Mouse (Mus musculus): ENCODE results near the gene C2cd4c.

Gene C2cd4c

DNA sequence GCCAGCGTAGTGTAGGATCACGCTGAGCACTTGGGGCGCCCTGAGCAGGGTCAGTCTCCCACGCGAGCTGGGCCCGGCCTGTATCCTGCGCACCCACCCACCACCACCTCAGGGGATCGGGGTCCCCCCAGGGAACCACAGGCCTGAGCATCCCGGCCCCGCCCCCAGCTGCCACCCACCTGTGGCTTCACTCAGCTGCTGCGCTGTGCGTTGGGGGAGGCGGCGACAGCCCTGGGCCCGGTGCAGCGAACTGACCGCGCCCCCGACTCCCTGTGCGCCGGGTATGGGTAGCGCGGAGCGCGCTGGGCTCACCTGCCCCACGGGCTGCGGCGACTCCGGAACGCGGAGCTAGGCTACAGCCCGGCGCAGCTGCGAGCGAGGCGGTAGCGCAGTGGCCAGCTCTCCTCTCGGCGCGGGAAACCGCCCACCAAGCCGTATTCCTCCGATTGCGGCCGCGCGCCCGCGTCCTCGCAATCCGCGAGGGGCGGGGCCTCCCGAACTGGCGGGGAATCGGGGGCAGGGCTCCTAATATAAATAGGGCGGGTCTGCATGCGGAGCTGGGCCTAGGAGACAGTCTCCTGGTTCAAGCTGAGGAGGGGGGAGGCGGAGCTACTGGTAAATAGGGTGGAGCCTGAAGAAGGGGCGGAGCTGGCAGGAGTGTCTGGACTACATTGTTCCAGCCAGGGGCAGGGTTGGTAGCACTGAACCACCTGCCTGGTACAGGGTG is at the start of gene C2cd4c:
Gene C2cd4c (minus strand): TSS at position 448 of the 727 bp plus-strand sequence.
- no peaks in the 10 kb centered on the region; the same call in 1 of the 2 replicates for H3K27me3 ChIP-seq (ENCODE audit: control insufficient read depth, insufficient read depth, low read length, poor library complexity, severe bottlenecking)
- DNase-seq (ENCODE audit: low read depth, low spot score), result peak; percentile 36
- no peaks in the 10 kb centered on the region for H3K36me3 ChIP-seq (ENCODE audit: control insufficient read depth, insufficient read depth, low read length, poor library complexity, severe bottlenecking)

DNA sequence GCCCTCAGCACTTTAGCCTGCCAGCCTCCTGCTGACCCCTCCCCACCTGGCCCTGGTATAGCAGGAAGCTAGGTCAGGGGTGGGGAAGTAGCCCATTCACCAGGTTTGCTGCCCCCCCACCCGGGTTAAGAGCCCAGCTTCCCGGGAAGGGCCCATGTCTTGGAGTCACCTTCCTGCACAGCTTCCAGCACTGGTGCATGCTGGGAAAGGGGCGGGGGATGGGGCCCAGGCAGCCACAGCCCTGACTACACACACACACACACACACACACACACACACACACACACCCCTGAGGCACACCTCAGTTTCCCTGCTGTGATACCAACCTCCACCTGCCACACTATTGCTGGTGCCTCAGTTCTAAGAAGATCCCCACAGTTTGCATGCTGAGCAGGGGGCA is 48.0 kb upstream of the C2cd4c start:
- Histone ChIP-seq H3K36me3 (ENCODE audit: control insufficient read depth, insufficient read depth, low read length, poor library complexity, severe bottlenecking) (no peaks in the 10 kb centered on the region), H3K27me3 (ENCODE audit: control insufficient read depth, insufficient read depth, low read length, poor library complexity, severe bottlenecking) (no peaks in the 10 kb centered on the region)
- no peak for DNase-seq (ENCODE audit: low read depth, low spot score)

DNA sequence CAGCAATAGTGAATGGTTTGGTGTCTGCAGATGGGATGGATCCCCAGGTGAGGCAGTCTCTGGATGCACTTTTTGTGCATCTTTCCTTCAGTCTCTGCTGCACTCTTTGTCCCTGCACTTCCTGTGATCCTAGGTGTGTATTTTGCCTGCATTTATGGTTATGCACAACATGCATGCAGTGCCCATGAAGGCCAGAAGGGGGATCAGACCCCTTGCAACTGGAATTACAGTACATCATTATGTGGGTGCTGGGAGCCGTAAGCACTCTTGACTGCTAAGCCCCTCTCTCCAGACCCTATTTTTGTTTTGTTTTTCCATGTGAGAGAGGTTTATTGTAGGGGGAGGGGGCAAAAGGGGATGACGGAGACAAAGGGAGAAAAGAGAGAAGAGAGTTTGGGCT is 46.5 kb upstream of the C2cd4c start:
- H3K27me3 ChIP-seq (ENCODE audit: control insufficient read depth, insufficient read depth, low read length, poor library complexity, severe bottlenecking), result no peaks in the 10 kb centered on the region; the same call in 1 of the 2 replicates
- H3K36me3 ChIP-seq (ENCODE audit: control insufficient read depth, insufficient read depth, low read length, poor library complexity, severe bottlenecking), result no peaks in the 10 kb centered on the region
- DNase-seq (ENCODE audit: low read depth, low spot score), result peak; percentile 30

DNA sequence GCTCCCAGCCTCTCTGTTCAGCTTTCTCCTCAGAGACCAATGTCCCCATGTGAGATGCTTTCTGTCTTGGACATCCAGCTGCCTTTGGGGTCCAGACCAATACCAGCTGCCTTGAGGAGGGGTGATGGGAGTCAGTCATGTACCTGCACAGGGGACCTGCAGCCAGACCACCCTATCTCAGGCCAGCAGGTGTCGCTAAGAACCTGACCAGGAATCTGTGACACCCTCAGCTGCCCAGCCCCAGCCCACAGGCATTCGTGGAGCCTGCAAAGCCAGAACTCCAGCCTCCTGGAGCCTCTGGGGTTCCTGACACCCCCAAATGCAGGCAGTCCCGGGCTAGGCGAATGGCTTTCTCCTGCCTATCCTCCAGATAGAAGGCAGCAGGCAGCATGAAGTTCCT is 45.0 kb upstream of the C2cd4c start:
- peak; percentile 47 for DNase-seq (ENCODE audit: low read depth, low spot score)
- no peaks in the 10 kb centered on the region for H3K36me3 ChIP-seq (ENCODE audit: control insufficient read depth, insufficient read depth, low read length, poor library complexity, severe bottlenecking)

DNA sequence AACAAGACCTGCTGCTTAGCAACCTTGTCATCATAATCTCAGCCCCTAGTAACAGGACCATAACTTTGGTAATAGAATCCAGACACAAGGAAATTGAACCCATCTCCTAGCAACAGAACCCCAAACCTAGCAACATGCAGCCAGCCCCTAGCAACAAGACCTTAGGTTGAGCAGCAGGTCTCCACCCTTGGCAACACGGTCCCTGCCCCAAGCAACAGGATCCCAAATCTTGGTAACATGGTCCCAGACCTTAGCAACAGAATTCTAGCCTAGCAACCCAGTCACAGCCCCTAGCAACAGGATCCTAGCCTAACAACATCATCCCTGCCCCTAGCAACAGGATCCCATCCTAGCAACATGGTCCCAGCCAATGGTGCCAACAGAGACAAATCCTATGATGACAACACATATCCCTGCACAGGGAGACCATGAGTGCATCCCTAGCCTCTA is 41.1 kb upstream of the C2cd4c start:
- no peak for DNase-seq (ENCODE audit: low read depth, low spot score)
- no peaks in the 10 kb centered on the region for H3K36me3 ChIP-seq (ENCODE audit: control insufficient read depth, insufficient read depth, low read length, poor library complexity, severe bottlenecking)
- H3K27me3 ChIP-seq (ENCODE audit: control insufficient read depth, insufficient read depth, low read length, poor library complexity, severe bottlenecking), result no peaks in the 10 kb centered on the region; the same call in 1 of the 2 replicates

More for the DNA sequence above, 45.0 kb upstream of the C2cd4c start:
- no peaks in the 10 kb centered on the region; the same call in 1 of the 2 replicates for H3K27me3 ChIP-seq (ENCODE audit: control insufficient read depth, insufficient read depth, low read length, poor library complexity, severe bottlenecking)

DNA sequence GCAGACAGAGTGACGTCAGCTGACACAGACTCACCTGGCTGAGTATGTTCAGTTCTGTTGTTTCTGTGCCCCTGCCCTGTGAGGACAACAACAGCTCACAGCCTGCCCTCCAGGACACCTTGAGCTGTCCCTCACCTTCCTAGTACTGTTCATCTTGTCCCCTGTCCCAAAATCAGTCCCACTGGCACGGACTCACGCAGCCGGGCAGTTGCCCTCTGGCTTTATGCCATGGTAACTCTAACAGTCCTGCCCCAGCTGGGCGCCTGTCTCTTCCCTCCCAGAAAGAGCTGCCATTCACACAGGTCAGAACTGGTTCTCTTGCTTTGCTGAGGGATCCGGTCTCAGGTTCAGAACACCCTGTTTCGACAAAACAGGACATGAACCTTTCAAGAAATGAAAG is 39.0 kb upstream of the C2cd4c start:
- no peaks in the 10 kb centered on the region; the same call in 1 of the 2 replicates for H3K27me3 ChIP-seq (ENCODE audit: control insufficient read depth, insufficient read depth, low read length, poor library complexity, severe bottlenecking)
- no peaks in the 10 kb centered on the region for H3K36me3 ChIP-seq (ENCODE audit: control insufficient read depth, insufficient read depth, low read length, poor library complexity, severe bottlenecking)
- no peak for DNase-seq (ENCODE audit: low read depth, low spot score)

DNA sequence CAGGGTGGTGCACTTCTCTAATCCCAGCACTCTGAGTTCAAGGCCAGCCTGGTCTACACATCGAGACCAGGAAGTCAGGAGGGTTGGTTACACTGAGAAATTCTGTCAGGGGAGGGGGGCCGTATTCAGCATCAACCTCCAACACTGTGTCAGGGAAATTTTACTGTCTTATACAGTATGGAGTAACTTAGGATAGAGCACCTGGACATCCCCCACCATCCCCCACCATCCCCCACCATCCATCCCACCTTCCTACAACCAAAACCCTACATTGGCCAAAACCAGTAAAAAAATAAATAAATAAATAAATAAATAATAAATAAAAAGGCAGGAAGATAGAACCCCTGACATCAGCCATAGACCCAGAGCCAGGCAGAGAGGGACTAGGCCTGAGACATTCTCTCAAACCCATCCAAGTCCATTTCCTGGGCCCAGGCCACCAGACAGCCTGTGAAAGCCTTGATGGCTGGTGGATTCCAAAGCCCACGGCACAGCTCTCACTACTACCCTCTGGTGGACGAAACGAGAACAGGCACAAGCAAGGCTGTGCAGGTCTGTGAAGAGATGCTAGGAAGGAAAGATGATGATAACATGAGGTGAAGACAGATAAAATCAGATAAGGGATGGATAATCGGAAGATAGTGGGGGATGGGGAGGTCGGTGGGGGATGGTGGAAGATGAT is 35.4 kb upstream of the C2cd4c start:
- H3K36me3 ChIP-seq (ENCODE audit: control insufficient read depth, insufficient read depth, low read length, poor library complexity, severe bottlenecking), result no peaks in the 10 kb centered on the region
- H3K27me3 ChIP-seq (ENCODE audit: control insufficient read depth, insufficient read depth, low read length, poor library complexity, severe bottlenecking), result no peaks in the 10 kb centered on the region
- peak; percentile 85 for DNase-seq (ENCODE audit: low read depth, low spot score)

DNA sequence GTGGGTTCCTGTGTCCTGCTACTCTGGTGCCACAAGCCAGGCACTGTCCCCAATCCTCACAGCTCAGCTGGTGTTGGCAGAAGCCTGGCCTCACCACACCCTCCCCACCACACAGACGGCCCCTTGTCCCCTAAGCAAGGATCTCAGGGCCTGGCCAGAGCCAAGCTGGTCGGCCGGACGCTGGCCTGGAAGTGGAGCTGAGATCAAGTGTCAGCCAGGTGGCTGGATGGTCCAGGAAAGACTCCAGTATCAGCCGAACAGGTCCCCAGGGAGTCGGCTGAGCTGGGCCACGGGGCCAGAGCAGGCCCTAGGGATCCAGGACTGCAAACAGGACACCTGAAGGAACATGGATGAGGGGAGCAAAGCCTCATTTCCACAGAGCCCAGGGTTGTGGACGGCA is 31.9 kb upstream of the C2cd4c start, which contains the start of gene Odf3l2:
Gene Odf3l2 (minus strand): TSS at position 28 of the 400 bp plus-strand sequence.
- no peaks in the 10 kb centered on the region for H3K36me3 ChIP-seq (ENCODE audit: control insufficient read depth, insufficient read depth, low read length, poor library complexity, severe bottlenecking)

DNA sequence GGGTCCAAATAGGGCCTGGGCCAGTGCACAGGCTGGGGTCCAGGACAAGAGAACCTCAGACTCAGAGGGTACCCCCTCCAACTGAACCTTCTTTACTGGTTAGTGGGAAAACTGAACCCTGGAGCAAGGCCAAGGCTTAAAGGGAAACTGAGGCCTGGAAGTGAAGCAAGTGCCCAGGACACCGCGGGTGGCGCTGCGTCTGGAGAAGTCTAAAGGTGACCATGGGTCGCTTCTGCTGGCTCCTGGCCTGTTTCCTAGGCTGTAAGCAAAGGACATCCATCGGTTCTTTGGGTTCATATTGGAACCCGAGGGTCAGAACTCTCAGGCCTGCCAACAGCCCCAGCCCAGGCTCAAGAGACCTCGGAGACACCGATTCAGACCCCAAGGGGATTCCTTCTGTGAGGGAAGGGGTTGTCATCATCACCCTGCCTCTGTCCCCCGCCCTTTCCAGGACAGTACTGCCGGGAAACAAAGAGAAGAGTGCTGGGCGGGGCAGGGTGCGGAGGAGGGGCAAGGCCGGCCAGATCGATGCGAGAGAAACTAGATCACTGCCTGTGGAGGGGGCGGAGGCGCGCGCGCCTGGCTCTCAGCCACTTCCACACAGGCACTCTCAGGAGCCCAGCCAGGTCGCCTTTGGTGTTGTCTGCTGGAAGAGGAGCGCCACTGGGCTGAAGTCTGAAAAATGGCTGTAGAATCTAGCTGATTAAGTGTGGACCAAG is 24.8 kb upstream of the C2cd4c start:
- Histone ChIP-seq H3K27me3 (ENCODE audit: control insufficient read depth, insufficient read depth, low read length, poor library complexity, severe bottlenecking) (no peaks in the 10 kb centered on the region; the same call in 1 of the 2 replicates), H3K36me3 (ENCODE audit: control insufficient read depth, insufficient read depth, low read length, poor library complexity, severe bottlenecking) (no peaks in the 10 kb centered on the region)
- no peak for DNase-seq (ENCODE audit: low read depth, low spot score)

More for the DNA sequence above, 31.9 kb upstream of the C2cd4c start, which contains the start of gene Odf3l2:
- H3K27me3 ChIP-seq (ENCODE audit: control insufficient read depth, insufficient read depth, low read length, poor library complexity, severe bottlenecking), result no peaks in the 10 kb centered on the region
- DNase-seq (ENCODE audit: low read depth, low spot score), result no peak

DNA sequence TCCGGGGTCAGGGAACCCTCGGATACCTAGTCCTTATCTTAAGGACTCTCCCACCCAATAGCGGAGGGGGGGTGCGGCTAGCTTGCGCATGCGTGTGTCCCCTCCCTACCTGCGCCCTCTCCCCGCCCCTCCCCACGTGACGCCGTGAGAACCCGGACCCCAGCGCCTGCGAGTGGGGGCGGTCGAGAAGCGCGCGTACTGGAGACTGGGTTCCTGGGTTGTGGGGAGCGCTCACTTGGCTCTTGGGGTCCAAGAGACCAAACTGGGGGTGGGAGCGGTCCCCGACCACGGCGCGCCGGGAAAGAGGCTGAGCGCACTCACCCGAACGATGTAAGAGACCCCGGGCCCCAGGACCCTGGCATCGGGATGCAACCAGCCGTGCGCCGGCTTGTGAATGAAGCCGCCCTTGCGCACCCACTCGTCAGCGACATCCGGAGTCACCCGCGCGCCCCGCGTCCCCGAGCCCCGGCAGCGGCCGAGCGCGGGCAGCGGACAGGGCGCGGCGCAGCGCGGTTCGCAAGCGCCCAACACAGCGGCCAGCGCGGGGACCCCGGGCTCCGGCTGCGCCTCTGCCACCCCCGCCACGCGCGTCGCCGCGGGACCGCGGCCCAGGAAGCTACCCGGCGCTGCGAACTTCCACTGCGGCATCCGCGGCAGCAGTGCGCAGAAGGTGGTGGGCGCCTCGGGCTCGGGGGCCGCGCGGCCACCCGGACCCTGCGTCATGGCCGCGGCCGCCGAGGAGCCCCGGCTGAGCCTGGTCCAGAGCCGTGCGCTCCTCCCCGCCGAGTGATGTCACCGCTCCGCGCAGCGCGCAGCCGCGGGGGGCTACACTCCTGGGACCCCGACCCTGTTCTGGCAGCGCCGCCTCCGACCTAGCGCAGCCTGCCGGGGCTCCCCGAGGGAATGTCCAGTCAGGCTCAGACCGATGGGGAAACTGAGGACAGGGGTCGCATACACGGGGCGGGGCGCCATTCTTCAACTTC is 23.6 kb upstream of the C2cd4c start, which contains the start of gene Shc2:
Gene Shc2 (minus strand): TSS at position 791 of the 983 bp plus-strand sequence.
- Histone ChIP-seq H3K36me3 (ENCODE audit: control insufficient read depth, insufficient read depth, low read length, poor library complexity, severe bottlenecking) (no peaks in the 10 kb centered on the region), H3K27me3 (ENCODE audit: control insufficient read depth, insufficient read depth, low read length, poor library complexity, severe bottlenecking) (no peaks in the 10 kb centered on the region; the same call in 1 of the 2 replicates)
- no peak for DNase-seq (ENCODE audit: low read depth, low spot score)

DNA sequence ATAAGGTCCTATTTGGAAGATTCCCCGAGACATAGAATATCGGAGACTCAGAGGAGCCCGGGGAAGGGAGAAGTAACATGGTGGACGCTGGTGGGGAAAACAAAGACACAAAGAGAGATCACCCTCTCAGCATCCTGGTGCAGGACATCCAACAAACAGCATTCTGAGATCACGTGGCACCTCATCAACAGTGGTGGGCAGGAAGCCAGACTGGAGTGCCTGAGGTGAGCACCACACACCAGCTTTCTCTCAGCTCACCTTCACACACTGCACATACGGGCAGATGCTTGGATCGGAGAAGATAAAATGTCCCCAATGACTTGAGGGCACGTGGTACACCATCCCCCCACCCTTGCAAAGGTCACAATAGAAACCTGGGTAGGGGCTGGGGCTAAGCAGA is 22.5 kb upstream of the C2cd4c start:
- H3K27me3 ChIP-seq (ENCODE audit: control insufficient read depth, insufficient read depth, low read length, poor library complexity, severe bottlenecking), result no peaks in the 10 kb centered on the region; the same call in 1 of the 2 replicates
- no peaks in the 10 kb centered on the region for H3K36me3 ChIP-seq (ENCODE audit: control insufficient read depth, insufficient read depth, low read length, poor library complexity, severe bottlenecking)
- DNase-seq (ENCODE audit: low read depth, low spot score), result no peak

DNA sequence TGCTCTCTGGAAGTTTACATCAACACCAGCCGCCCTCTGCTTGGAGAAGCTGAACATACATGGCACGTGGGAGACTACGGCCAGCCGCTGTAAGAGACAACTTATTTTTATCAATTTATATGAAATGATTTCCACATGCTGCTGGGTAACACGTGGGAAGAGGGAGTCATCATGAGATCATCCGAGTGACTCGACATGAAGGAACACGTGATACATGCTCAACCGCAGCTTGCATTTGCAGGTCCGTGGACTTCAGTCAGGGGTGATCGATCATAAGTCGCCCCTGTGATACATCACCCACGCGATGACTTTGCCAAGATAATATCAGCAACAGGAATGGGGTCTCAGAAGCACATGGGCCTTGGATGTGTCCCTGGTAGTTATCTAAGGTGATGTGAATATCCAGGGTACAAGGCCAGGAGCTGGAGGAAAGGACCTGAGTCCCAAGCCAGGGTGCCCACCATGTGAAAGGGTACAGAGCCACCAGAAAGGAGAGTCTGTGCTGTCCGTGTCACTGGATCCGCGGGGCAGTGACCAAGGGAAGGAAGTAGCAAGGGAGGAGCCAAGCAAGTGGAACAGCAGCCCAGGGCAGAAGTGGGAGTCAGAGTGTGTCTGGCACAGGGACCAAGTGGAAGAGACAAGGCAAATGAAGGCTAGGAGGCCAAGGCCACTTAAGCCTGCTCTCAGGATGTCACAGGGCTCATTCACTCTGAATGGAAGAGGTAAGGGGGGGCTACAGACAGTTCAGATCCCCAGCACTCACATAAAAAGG is 19.4 kb upstream of the C2cd4c start:
- no peak for DNase-seq (ENCODE audit: low read depth, low spot score)
- no peaks in the 10 kb centered on the region; the same call in 1 of the 2 replicates for H3K27me3 ChIP-seq (ENCODE audit: control insufficient read depth, insufficient read depth, low read length, poor library complexity, severe bottlenecking)
- H3K36me3 ChIP-seq (ENCODE audit: control insufficient read depth, insufficient read depth, low read length, poor library complexity, severe bottlenecking), result no peaks in the 10 kb centered on the region

DNA sequence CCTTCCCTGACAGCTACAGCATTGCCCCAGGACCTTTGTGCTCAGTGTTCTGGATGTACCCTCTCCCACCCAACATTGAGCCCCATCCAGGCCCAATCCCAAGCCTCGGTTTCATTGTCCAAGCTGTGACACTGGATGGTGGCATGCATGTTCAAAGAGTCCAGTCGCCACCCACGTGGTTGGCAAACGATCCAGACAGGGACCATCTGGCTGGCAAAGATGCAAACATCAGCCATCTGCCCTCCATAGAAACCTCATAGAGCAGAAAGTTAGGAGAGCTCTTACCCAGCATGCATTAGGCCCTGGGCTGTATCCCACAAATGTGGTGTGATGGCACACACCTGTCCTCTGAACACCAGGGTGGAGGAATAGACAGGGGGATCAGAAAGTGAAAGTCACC is 17.6 kb upstream of the C2cd4c start:
- no peak for DNase-seq (ENCODE audit: low read depth, low spot score)
- H3K36me3 ChIP-seq (ENCODE audit: control insufficient read depth, insufficient read depth, low read length, poor library complexity, severe bottlenecking), result no peaks in the 10 kb centered on the region
- no peaks in the 10 kb centered on the region; the same call in 1 of the 2 replicates for H3K27me3 ChIP-seq (ENCODE audit: control insufficient read depth, insufficient read depth, low read length, poor library complexity, severe bottlenecking)

Measured in splenic B cell, adult 2 months (primary cell).